Mouse (Mus musculus) layer of hippocampus, adult 9-11 months (tissue): ENCODE measurements around the gene Gin1.
"Not testable (repeated sequence)": the region's sequence is repeated elsewhere in the genome, so short reads cannot be mapped to it uniquely, and the experiment has no call there.

ENCODE experiments used
- DNase-seq: peaks from one replicate; pipeline ENCODE4 v3.0.0; 2022

Gene Gin1

DNA sequence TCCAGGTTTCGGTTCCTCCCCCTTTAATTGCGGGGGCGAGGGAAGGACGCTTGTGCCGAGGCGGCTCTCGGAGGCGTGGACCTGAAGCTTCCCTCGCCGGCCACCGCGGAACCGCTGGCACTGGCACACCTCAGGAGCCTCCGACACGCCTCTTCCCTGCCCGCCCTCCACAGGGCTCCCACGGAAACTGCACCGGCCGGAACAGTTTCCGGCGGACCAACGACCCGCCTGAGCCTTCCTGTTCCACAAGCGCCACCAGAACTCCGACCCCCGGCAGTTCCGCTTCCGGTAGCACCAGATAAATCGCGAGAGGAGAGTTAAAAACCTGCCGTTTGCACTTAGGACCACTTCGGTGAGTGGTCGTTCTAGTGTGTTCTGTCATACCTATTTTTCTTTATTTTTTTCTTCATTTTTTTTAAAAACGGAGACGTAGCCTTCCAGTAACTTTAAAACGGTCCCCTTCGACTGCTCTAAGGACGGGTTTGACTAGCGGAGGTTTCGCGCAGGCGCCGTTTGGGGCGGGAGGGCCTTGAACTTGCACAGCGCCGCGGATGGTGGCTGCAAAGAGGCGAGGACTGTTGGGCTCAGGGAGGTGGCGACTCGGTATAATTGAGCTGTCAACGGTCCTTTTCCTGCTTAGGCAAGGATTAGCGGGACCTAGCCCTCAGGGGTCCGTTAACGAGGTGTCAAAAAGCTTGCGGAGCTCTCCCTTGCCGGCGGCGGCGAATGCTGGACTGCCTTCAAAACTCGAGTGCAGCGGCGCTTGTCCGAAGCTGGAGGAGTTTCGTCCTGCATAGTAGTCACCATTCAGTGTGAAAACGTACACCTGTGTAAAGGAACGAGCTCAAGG lies at the start of gene Gin1, which contains the start of gene Ppip5k2:
Gene Gin1 (plus strand): TSS at position 269 of the 850 bp plus-strand sequence.
Gene Ppip5k2 (minus strand): TSS at position 508 of the 850 bp plus-strand sequence.
- peak; percentile 94 for DNase-seq

DNA sequence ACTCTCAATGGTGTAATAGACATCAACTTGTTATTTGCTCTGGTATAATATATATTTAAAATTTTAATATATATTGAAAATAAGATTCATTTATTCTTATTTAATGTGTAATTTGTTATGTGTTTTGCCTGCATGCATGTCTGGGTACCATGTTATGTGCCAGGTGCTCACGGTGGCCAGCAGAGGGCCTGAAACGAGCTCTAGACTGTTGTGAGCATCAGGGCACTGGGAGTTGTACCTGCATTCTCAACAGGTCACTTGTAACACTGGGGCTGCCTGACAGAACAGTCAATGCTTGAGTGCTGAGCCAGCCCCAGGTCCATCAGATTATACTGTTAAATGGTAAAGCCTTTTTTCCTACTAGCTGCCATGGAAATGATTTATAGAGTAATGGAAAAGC lies 43.2 kb upstream of the Gin1 start:
- DNase-seq = no peak

- no peak for DNase-seq
These were observed 40.6 kb upstream of the Gin1 start for GRCm38 (mm10) chr1:97729339-97729738.

- no peak for DNase-seq
These were observed 26.9 kb upstream of the Gin1 start for GRCm38 (mm10) chr1:97743063-97743462.

GRCm38 (mm10) chr1:97745712-97746111 lies 24.3 kb upstream of the Gin1 start:
- DNase-seq = no peak

DNA sequence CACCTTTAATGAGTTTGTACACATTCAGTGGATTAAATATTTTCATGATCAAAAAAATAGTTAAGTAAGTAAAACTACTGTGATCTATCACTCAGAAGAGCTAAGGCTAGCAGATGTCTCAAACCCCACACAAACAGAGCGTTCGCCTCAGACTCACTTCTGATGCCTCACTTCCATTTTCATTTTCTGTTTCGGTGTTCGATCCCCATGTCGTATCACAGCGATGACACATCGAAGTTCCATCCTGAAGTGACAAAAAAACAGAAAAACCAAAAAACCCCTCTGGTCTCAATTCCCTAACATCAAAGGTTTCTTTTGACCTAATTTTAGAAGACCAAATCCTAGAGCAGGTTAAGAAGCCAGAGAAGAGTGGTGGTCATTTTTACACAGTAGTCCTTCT lies 23.7 kb upstream of the Gin1 start:
- no peak for DNase-seq

DNA sequence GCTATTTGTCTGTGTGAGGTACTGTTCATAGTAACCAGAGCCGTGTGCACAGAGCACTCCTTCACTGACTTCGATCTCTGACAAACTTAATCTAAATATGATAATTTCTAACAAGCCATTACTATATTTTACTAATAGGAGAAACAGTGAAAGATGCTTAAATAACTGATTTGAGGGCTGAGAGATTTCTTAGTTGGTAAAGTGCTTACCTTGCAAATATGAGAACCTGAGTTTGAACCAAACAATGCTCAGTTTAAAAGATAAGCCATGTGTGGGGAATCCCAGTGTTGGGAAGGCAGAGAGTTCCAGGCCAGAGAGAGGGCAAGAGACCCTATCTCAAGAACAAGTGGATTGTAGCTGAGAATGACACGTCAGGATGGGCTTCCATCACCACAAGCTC lies 21.8 kb upstream of the Gin1 start:
- DNase-seq = no peak

DNA sequence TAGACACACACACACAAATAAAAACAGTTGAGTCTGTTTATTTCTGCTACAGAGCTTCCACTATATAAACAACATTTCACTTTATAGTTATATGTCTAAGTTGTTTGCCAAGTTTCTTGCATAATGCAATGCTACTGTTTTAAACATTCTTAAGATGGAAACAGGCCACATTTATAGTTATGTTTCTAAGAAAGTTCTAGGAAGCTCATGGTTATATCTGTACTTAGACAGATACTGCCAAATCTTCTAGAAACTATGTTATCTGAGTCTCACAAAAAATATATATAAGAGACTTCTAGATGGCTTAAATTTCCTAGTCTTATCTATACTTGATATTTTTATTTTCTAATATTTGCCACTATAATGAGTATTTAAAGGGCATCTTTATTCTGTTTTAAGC lies 16.8 kb upstream of the Gin1 start:
- DNase-seq = no peak

GRCm38 (mm10) chr1:97754392-97754791 lies 15.6 kb upstream of the Gin1 start:
- no peak for DNase-seq

DNA sequence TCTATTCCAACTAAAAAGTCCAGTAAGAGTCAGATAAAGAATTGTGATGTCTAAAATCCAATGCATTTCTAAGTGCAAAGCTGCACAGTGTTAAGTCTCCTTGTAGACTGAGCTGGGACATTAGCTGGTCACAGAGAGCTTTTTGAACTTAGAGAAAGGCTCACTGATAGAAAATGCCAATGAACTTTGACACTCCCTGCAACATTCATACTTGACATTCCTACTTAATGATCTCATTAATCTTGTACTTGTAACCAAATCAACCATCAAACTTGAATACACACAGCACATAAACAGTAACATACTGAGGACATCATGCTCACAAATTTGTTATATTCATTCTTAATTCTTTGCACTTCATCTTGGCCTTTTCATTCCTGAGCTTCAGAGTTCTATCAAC lies 10.1 kb upstream of the Gin1 start:
- no peak for DNase-seq

DNA sequence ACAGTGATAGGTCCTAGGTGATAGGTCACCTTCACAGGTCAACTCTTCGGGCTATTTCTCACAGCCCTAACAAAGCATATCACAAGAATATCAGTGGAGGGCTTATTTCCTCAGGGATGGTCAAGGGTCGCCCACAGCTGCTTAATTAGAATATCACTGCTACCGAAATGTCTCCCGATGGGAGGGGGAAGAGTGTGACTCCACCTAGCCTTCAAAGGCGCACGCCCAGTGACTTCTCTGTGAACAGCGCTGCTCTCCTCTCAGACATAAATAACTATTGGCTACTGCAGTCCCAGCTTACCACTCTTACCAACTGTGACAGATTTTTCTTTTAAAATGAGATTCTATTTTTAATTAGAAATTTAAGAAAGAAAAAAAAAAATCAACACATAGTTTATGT lies 9.4 kb upstream of the Gin1 start:
- DNase-seq = no peak

GRCm38 (mm10) chr1:97761477-97761876 lies 8.5 kb upstream of the Gin1 start:
- DNase-seq = peak; percentile 10

DNA sequence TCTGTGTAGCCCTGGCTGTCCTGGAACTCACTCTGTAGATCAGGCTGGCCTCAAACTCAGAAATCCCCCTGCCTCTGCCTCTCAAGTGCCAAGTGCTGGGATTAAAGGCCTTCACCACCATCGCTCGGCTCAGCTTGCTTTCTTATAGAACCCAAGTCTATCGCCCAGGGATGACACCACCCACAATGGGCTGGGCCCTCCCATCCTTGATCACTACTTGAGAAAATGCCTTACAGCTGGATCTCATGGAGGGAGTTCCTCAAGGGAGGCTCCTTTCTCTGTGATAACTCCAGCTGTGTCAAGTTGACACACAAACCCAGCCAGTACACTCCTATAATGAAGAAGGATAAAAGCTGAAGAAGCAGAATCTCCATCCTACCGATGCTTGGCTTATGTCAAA lies 4.3 kb upstream of the Gin1 start:
- not testable (repeated sequence) for DNase-seq

GRCm38 (mm10) chr1:97768089-97768488 lies 1.9 kb upstream of the Gin1 start:
- no peak for DNase-seq

DNA sequence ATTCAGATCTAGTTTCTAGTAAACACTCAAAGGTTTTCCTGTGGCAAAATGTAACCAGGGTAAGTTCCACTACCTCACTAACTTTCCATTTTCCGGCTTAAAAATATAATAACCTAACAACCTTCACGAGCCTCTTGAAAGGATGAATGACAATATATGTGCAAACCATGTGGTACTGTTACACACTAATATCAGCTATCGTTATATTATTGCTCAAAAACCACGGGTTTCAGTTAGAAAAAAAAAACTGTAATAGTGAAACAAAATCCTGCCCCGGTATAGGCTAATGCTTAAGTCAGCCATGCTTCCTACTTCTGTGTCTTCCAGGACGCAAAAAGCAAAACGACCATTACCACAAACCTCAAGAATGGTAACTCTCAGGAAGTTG lies 1.1 kb upstream of the Gin1 start:
- DNase-seq = no peak

GRCm38 (mm10) chr1:97769294-97769903 lies 573 bp upstream of the Gin1 start:
- peak; percentile 10 for DNase-seq

GRCm38 (mm10) chr1:97771118-97771517 lies 1.1 kb downstream of the Gin1 start:
- no peak for DNase-seq

GRCm38 (mm10) chr1:97771727-97772126 lies 1.8 kb downstream of the Gin1 start:
- DNase-seq = no peak

- no peak for DNase-seq
These were observed 3.4 kb downstream of the Gin1 start for GRCm38 (mm10) chr1:97773362-97773761.

DNA sequence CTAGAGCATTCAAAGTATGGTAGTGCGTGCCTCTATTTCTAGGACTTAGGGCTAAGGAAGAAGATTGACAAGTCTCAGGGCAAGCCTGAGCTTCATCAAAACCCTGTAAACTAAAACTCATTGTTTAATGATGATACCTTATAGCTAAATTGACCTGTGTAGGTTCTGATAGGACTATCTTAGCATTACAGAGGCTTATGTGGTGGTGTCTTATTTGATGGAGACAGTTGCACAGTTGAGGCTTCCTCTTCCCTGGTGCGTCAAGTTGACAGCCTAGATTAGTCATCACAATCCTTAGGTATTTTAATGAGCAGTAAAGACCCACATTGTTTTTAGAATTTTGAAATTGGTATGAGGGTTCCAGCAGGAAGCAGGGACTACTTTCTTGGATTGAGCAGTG lies 4.0 kb downstream of the Gin1 start:
- DNase-seq = no peak

- no peak for DNase-seq
These were observed 11.7 kb downstream of the Gin1 start for GRCm38 (mm10) chr1:97781674-97782073.

- DNase-seq = no peak
These were observed 15.0 kb downstream of the Gin1 start for GRCm38 (mm10) chr1:97784928-97785327.

DNA sequence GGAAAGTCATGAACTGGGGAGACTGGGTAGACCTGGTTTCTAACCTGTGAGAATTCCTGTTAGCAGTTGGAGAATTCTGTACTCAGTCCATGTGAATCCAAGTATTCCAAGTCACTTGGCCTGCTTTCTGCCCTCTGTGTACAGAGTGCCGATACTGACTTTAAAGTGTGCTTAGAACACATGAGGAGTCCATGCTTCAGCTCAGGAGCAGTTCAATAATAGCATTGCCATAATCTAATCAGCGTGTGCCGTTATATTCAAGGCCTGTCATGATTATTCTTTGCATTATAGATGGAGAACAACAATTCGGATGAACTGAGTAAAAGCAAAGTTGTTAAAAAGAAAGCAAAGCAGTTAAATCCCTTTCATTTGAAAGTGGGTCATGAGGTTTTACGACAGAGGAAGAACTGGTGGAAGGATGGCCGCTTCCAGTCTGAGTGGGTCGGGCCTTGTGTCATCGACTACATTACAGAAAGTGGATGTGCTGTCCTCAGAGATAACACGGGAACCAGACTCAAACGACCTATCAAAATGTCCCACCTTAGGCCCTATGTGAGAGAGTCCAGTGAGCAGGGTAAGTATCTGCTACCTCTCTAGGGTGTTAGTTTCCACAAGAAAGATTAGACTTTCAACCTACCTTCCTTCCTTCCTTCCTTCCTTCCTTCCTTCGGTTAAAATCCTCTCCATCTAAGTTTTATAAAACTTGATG lies 15.9 kb downstream of the Gin1 start:
- no peak for DNase-seq

DNA sequence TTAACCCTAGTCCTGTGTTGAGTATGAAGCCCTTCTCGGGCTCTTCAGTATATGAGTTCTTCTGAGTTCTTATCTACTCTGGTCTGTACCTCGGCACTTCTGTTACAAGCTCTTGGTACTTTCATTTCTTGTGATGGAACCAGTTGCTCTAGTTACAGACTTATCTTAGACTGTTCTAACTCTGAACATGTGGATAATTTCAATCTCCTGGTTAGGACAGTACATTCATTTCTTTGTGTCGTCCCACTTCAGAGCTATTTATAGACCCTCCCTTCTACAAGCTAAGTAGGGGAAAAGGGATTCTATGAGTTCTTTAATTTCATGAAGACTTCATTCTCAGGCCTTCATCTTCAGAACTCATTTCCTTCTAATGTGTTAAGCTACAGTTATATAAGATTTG lies 17.7 kb downstream of the Gin1 start:
- DNase-seq = no peak
